Mouse (Mus musculus) limb, embryonic 14.5 days (tissue): ENCODE data around the gene Akap7. TPM values are rescaled to one million over a fixed set of nuclear protein-coding genes. Genes with fewer than 3 reads are reported as not detected.

ENCODE experiments used
- ATAC-seq: fragments of 200-750 bp; cut with Nextera tagmentation; 2 replicates; pipeline ENCODE4 v1.8.0; 2017; ENCODE audit warnings: low read depth, moderate number of reproducible peaks, moderate TSS enrichment; ENCODE audit not compliant: low FRiP score
- DNase-seq: peaks from one replicate; pipeline ENCODE4 v3.0.0-alpha.2; 2015; ENCODE audit warnings: low spot score
- H3K27ac ChIP-seq: fragments of 300-500 bp; sonication (generic); replicated peaks from 2 replicates; pipeline ENCODE4 v1.5.1; 2014; ENCODE audit warnings: low read depth, mild to moderate bottlenecking, low read length, moderate library complexity, mixed read lengths
- H3K27me3 ChIP-seq: fragments of 300-500 bp; sonication (generic); 2 replicates; pipeline ENCODE4 v1.6.1; 2014; ENCODE audit warnings: low read length, mixed read lengths; ENCODE audit not compliant: control insufficient read depth, insufficient read depth
- H3K36me3 ChIP-seq: fragments of 300-500 bp; sonication (generic); 2 replicates; pipeline ENCODE4 v1.6.1; 2014; ENCODE audit warnings: mild to moderate bottlenecking, low read length, moderate library complexity, mixed read lengths; ENCODE audit not compliant: control insufficient read depth, insufficient read depth
- H3K4me1 ChIP-seq: fragments of 300-500 bp; sonication (generic); 2 replicates; pipeline ENCODE4 v1.6.1; 2014; ENCODE audit warnings: antibody characterized with exemption, low read length, mixed read lengths; ENCODE audit not compliant: control insufficient read depth, insufficient read depth
- H3K4me2 ChIP-seq: fragments of 300-500 bp; sonication (generic); replicated peaks from 2 replicates; pipeline ENCODE4 v1.6.1; 2014; ENCODE audit warnings: low read depth, mild to moderate bottlenecking, low read length, moderate library complexity; ENCODE audit not compliant: severe bottlenecking
- H3K4me3 ChIP-seq: fragments of 300-500 bp; sonication (generic); replicated peaks from 2 replicates; pipeline ENCODE4 v1.5.1; 2014; ENCODE audit warnings: low read length
- H3K9ac ChIP-seq: fragments of 300-500 bp; sonication (generic); 2 replicates; pipeline ENCODE4 v1.6.1; 2014; ENCODE audit warnings: mild to moderate bottlenecking, low read depth, low read length, moderate library complexity; ENCODE audit not compliant: severe bottlenecking
- H3K9me3 ChIP-seq: fragments of 300-500 bp; sonication (generic); 2 replicates; pipeline ENCODE4 v1.6.1; 2016; ENCODE audit warnings: low read length; ENCODE audit not compliant: control insufficient read depth
- POLR2A ChIP-seq: fragments of 200-500 bp; IDR thresholded peaks from 2 replicates; pipeline ENCODE4 v1.8.0; 2012; ENCODE audit warnings: inconsistent platforms, mild to moderate bottlenecking, moderate library complexity, borderline replicate concordance; ENCODE audit not compliant: insufficient read depth, insufficient read length; ENCODE audit errors: extremely low read depth
- WGBS: fragments of 180-500 bp; shearing (Covaris S2); extraction: QIAGEN DNeasy Blood & Tissue Kit; methylation state at CpG from one replicate; pipeline ENCODE4 v1.1.7; 2014; 5-methylcytosine and 5-hydroxymethylcytosine counted together
- polyA plus RNA-seq, 2 experiments: library from polyadenylated mRNA; depleted of rRNA in 1 of 2; stranded (reverse) in 1 of 2; unstranded in 1 of 2; fragments of >200 nt; fragmentation: Nextera tagmentation in 1 of 2; extraction: Ambion mirVana in 1 of 2; gene quantifications; 2 replicates each; pipeline versions ENCODE4 v1.2.1 to v1.2.3; 2012 to 2014

Akap7 gene
- polyA plus RNA-seq, 2 experiments = 17.6 to 20.9 TPM

DNA sequence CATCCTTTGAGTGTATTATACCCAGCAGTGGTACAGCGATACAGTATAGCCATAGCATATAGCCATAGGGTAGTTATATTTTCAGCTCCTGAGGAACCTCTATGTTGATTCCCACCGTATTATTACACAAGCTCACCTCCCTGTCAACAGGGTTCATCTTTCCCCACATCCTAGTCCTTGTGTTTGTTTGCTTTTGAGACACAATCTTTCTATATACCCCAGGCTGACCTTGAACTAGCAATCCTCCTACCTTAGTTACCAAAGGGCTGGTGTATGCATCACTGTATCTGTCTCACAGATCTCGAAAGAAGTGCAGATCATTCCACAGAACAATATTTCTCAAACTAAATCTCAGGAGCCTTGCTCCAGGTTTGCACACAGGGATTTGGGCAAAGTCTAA lies 13.9 kb downstream of the Akap7 start:
- no peak overlapping the region for H3K27ac ChIP-seq
- no peak overlapping the region for H3K4me2 ChIP-seq
- no peak overlapping the region for H3K9ac ChIP-seq
- ATAC-seq = no peak
- H3K9me3 ChIP-seq = no peaks in the 10 kb centered on the region
- H3K4me1 ChIP-seq = peaks cover 13% of the 10 kb centered on the region
- H3K36me3 ChIP-seq = no peaks in the 10 kb centered on the region
- TF ChIP-seq POLR2A = no peak
- H3K4me3 ChIP-seq = no peak overlapping the region
- DNase-seq = no peak
- no peaks in the 10 kb centered on the region for H3K27me3 ChIP-seq
- 83% methylated on average over 3 of the region's 3 CpGs for WGBS

- no peak for ATAC-seq
Measured at GRCm38 (mm10) chr10:25291053-25291452, 16.6 kb downstream of the Akap7 start.

DNA sequence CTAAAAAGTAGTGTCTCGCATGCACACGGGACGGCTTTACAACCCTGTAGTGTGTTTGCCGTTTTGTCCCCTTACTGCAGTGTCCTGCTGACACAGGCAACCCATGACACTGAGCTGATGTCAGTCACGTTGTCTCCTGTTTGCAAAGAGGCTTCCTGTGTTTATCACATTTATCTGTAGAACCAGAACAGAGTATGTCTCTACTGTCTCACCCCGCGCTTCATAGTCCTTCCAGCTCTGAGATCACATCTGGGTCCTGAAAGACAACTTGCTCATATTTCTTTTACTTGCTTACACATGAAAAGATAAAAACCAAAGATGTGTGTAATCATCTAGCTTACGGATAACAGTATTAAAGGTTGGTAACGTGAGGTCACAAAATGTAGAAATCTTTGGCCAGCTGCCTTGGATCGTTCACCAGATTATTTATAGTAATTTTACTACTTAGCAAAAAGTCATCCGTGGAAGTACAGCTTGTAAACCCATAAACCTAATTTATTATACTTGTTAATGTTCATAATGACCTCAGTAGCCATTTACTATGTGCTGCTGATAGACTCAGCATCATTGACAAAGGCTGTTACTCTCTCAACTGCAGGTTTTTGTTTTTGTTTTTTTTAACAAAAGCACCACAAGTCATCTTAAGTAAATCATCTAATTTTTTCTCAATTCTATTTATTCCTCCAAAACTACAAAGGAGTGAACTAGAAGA lies 22.4 kb downstream of the Akap7 start:
- Histone ChIP-seq H3K4me1 (no peaks in the 10 kb centered on the region), H3K36me3 (no peaks in the 10 kb centered on the region), H3K27ac (no peak overlapping the region), H3K4me3 (no peak overlapping the region), H3K9ac (no peak overlapping the region), H3K9me3 (no peaks in the 10 kb centered on the region), H3K27me3 (no peaks in the 10 kb centered on the region), H3K4me2 (no peak overlapping the region)
- ATAC-seq (no peak), DNase-seq (no peak)
- 55% methylated on average over 11 of the region's 11 CpGs for WGBS
- no peak for TF ChIP-seq POLR2A

More at GRCm38 (mm10) chr10:25291053-25291452, 16.6 kb downstream of the Akap7 start:
- no peaks in the 10 kb centered on the region for H3K9me3 ChIP-seq
- no peaks in the 10 kb centered on the region for H3K4me1 ChIP-seq
- no peaks in the 10 kb centered on the region for H3K36me3 ChIP-seq
- H3K27me3 ChIP-seq = no peaks in the 10 kb centered on the region
- TF ChIP-seq POLR2A = no peak
- 78% methylated on average over 4 of the region's 4 CpGs for WGBS
- no peak overlapping the region for H3K4me2 ChIP-seq
- H3K9ac ChIP-seq = no peak overlapping the region
- H3K4me3 ChIP-seq = no peak overlapping the region
- no peak overlapping the region for H3K27ac ChIP-seq
- no peak for DNase-seq

DNA sequence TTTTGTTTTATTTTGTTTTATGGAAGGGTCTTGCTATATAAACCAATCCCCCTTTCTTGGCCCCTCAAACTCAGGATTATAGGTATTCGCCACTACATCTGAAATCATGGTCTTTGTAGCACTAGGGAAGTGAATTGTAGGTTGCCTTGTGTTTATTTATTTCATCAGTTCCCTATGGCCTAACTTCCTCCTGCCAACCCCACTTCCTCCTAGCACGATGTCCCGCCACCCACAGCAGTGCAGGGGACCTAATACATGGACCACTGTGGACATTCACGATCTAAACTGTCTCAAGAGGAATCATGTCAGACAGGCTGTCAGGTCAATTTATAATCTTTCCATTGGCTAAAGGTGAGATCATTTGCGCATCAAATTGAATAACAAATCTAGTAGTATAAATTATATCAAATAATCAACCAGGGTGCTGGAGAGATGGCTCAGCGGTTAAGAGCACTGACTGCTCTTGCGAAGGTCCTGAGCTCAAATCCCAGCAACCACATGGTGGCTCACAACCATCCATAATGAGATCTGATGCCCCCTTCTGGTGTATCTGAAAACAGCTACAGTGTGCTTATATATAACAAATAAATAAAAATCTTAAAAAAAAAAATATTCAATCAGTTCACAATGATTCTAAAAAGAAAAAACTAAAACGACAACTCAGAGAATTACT lies 23.1 kb downstream of the Akap7 start:
- H3K27ac ChIP-seq = no peak overlapping the region
- no peak for TF ChIP-seq POLR2A
- H3K9me3 ChIP-seq = no peaks in the 10 kb centered on the region
- H3K9ac ChIP-seq = no peak overlapping the region
- no peak for DNase-seq
- H3K4me1 ChIP-seq = no peaks in the 10 kb centered on the region
- no peak for ATAC-seq
- no peak overlapping the region for H3K4me3 ChIP-seq
- 91% methylated on average over 8 of the region's 8 CpGs for WGBS
- H3K4me2 ChIP-seq = no peak overlapping the region
- H3K27me3 ChIP-seq = no peaks in the 10 kb centered on the region
- no peaks in the 10 kb centered on the region for H3K36me3 ChIP-seq

DNA sequence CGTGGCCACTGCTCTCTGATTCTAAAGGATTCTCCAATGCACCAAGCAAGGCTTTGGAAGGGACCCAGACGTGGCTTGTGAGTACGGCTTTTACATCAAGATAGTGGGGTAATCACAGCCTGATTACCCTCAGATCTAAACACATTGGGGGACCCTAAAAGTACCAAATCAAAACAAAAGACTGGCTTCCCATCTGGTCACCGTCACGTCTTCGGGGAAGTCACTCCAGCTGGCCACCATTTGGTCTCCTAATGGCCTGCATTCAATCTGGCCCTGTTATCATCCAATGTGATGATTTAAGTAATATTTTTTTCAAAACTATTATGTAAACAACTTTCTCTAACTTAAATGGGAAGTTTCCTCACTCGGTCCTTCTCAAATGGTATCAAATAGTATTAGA lies 24.3 kb downstream of the Akap7 start:
- Histone ChIP-seq H3K9ac (no peak overlapping the region), H3K36me3 (no peaks in the 10 kb centered on the region), H3K27ac (no peak overlapping the region), H3K4me1 (no peaks in the 10 kb centered on the region), H3K9me3 (no peaks in the 10 kb centered on the region), H3K4me3 (no peak overlapping the region), H3K27me3 (no peaks in the 10 kb centered on the region), H3K4me2 (no peak overlapping the region)
- no peak for DNase-seq
- no peak for ATAC-seq
- no peak for TF ChIP-seq POLR2A
- WGBS = 62% methylated on average over 7 of the region's 7 CpGs
